Mouse (Mus musculus): ENCODE measurements at regions not wholly inside any gene's neighbourhood (a gene's known extent, or its start where the extent isn't known, plus 50 kb on each side); places are given as distances from the start of the nearest gene placed in this dataset.

DNA sequence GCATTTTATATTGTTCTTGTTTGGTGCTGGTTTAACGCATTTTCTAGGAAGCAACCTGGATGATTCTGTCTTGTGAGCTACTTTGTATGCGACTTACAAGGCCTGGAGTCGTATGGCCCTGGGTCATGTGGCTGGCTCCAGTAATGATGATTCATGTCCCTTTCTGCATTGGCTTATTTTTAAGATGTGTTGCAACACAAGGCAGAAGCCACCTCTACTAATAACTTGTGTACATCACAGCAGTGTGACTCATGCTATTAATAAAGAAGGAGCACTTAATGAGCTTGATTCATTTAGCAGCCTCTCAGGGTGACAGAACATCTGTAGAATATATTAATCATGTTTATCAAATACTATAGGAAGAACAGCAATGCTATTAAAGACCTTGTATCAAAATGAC lies 84.0 kb downstream of the Slc5a7 start:
- Histone ChIP-seq H3K9ac (ENCODE audit: low read depth, low read length) (no peak overlapping the region), H3K27ac (ENCODE audit: low read length) (no peak overlapping the region), H3K9me3 (replicated peaks; ENCODE audit: control insufficient read depth, low read length, poor library complexity, severe bottlenecking) (no peaks in the 10 kb centered on the region), H3K36me3 (ENCODE audit: control insufficient read depth, insufficient read depth, low read length) (no peaks in the 10 kb centered on the region), H3K27me3 (ENCODE audit: control insufficient read depth, insufficient read depth, low read depth, low read length) (no peaks in the 10 kb centered on the region), H3K4me2 (ENCODE audit: low read length) (no peak overlapping the region), H3K4me3 (ENCODE audit: low read depth, low read length) (no peak overlapping the region), H3K4me1 (ENCODE audit: control insufficient read depth, insufficient read depth, low read length) (no peaks in the 10 kb centered on the region)
- 82% methylated on average over 3 of the region's 3 CpGs for WGBS
- no peak for ATAC-seq

DNA sequence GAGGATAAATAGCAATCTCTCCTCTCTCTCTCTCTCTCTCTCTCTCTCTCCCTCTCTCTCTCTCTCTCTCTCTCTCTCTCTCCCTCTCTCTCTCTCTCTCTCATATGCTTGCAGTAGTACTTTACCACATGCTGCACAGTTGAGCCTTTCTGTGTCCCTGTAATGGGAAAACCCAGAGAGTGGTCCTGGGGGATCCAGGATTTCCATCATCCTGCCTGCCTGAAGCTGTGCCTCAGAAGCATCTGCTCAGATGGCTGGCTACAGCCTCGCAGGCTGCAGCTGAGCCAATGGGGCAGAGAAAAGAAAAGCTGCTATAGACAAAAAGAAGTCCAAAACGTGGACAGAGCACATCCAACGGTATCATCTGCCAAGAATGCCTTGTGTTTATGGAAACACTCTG lies 97.1 kb downstream of the Slc5a7 start:
- no peak overlapping the region for H3K9ac ChIP-seq (ENCODE audit: low read depth, low read length)
- no peak overlapping the region for H3K27ac ChIP-seq (ENCODE audit: low read length)
- H3K4me1 ChIP-seq (ENCODE audit: control insufficient read depth, insufficient read depth, low read length), result no peaks in the 10 kb centered on the region
- H3K27me3 ChIP-seq (ENCODE audit: control insufficient read depth, insufficient read depth, low read depth, low read length), result no peaks in the 10 kb centered on the region
- H3K9me3 ChIP-seq (replicated peaks; ENCODE audit: control insufficient read depth, low read length, poor library complexity, severe bottlenecking), result no peaks in the 10 kb centered on the region
- peak; percentile 45; the same call in 1 of the 2 replicates for ATAC-seq
- 48% methylated on average over 3 of the region's 3 CpGs for WGBS
- H3K4me2 ChIP-seq (ENCODE audit: low read length), result no peak overlapping the region
- no peaks in the 10 kb centered on the region for H3K36me3 ChIP-seq (ENCODE audit: control insufficient read depth, insufficient read depth, low read length)
- no peak overlapping the region for H3K4me3 ChIP-seq (ENCODE audit: low read depth, low read length)

- Histone ChIP-seq H3K4me3 (ENCODE audit: low read depth, low read length) (no peak overlapping the region), H3K4me1 (ENCODE audit: control insufficient read depth, insufficient read depth, low read length) (peaks cover 4% of the 10 kb centered on the region; the same call in 1 of the 2 replicates), H3K27me3 (ENCODE audit: control insufficient read depth, insufficient read depth, low read depth, low read length) (no peaks in the 10 kb centered on the region), H3K36me3 (ENCODE audit: control insufficient read depth, insufficient read depth, low read length) (no peaks in the 10 kb centered on the region), H3K9ac (ENCODE audit: low read depth, low read length) (no peak overlapping the region), H3K9me3 (replicated peaks; ENCODE audit: control insufficient read depth, low read length, poor library complexity, severe bottlenecking) (no peaks in the 10 kb centered on the region), H3K27ac (ENCODE audit: low read length) (no peak overlapping the region), H3K4me2 (ENCODE audit: low read length) (no peak overlapping the region)
- no peak for ATAC-seq
- WGBS, result 62% methylated on average over 3 of the region's 3 CpGs
Observed at GRCm38 (mm10) chr17:54192231-54192573, 106.6 kb downstream of the Slc5a7 start.

DNA sequence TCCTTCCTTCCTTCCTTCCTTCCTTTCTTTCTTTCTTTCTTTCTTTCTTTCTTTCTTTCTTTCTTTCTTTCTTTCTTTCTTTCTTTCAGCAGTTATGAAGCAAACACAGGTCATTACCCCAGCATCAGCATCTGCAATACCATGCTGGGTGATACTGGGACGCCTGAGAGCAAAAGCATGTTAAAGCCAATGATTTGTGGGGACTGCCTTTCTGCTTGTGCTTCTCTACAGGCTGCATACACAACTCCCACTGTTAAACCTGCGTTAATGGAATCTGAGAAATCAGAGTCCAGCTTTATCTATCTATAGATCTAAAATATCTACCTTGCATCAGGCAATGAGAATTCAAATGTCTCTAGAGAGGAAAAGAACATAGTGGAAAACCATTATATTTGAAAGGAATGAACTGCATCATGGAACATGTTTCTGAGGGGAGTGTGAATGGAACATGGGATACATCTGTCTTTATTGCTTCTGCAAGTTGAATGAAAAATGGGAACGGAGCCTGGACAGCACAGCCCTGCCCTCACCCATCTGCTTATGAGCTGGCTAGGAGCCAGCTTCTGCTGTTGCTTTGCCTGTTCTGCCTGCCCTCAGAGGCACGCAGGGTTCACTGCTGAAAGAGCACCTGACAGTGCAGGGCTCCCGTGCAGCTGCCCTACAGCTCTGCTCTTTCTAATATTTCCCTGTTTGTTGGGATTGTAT lies 107.2 kb downstream of the Slc5a7 start:
- no peaks in the 10 kb centered on the region for H3K36me3 ChIP-seq (ENCODE audit: control insufficient read depth, insufficient read depth, low read length)
- ATAC-seq, result peak; percentile 93
- H3K9ac ChIP-seq (ENCODE audit: low read depth, low read length), result no peak overlapping the region
- 53% methylated on average over 5 of the region's 5 CpGs for WGBS
- no peak overlapping the region for H3K4me3 ChIP-seq (ENCODE audit: low read depth, low read length)
- H3K4me2 ChIP-seq (ENCODE audit: low read length), result no peak overlapping the region
- no peak overlapping the region for H3K27ac ChIP-seq (ENCODE audit: low read length)
- peaks cover 4% of the 10 kb centered on the region; the same call in 1 of the 2 replicates for H3K4me1 ChIP-seq (ENCODE audit: control insufficient read depth, insufficient read depth, low read length)
- no peaks in the 10 kb centered on the region for H3K9me3 ChIP-seq (replicated peaks; ENCODE audit: control insufficient read depth, low read length, poor library complexity, severe bottlenecking)
- no peaks in the 10 kb centered on the region for H3K27me3 ChIP-seq (ENCODE audit: control insufficient read depth, insufficient read depth, low read depth, low read length)

GRCm38 (mm10) chr17:54188997-54189553 lies 109.8 kb downstream of the Slc5a7 start:
- Histone ChIP-seq H3K27ac (ENCODE audit: low read length) (no peak overlapping the region), H3K36me3 (ENCODE audit: control insufficient read depth, insufficient read depth, low read length) (no peaks in the 10 kb centered on the region), H3K4me3 (ENCODE audit: low read depth, low read length) (no peak overlapping the region), H3K4me1 (ENCODE audit: control insufficient read depth, insufficient read depth, low read length) (peaks cover 4% of the 10 kb centered on the region; the same call in 1 of the 2 replicates), H3K4me2 (ENCODE audit: low read length) (no peak overlapping the region), H3K27me3 (ENCODE audit: control insufficient read depth, insufficient read depth, low read depth, low read length) (no peaks in the 10 kb centered on the region), H3K9ac (ENCODE audit: low read depth, low read length) (no peak overlapping the region), H3K9me3 (replicated peaks; ENCODE audit: control insufficient read depth, low read length, poor library complexity, severe bottlenecking) (no peaks in the 10 kb centered on the region)
- ATAC-seq, result no peak

DNA sequence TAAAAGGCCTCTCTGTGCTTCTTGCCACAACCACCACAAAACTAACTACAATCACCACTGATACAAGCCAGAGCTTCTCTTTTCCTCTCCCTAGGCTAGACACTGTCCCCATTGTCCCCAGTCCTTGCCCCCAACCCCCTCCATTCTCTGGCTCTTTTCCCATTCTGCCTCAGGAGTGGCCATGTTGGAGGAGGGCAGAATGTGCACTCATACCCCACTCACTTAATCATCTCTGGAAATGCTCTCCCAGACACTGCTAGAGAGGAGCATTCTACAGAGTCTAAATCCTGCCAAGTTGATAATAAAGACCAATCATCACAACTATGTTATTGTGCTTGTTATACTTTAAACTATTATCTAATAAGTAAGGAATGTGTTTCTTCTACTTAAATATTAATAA lies 116.8 kb downstream of the Slc5a7 start:
- Histone ChIP-seq H3K9ac (ENCODE audit: low read depth, low read length) (no peak overlapping the region), H3K36me3 (ENCODE audit: control insufficient read depth, insufficient read depth, low read length) (no peaks in the 10 kb centered on the region), H3K4me1 (ENCODE audit: control insufficient read depth, insufficient read depth, low read length) (no peaks in the 10 kb centered on the region), H3K4me2 (ENCODE audit: low read length) (no peak overlapping the region), H3K27me3 (ENCODE audit: control insufficient read depth, insufficient read depth, low read depth, low read length) (no peaks in the 10 kb centered on the region), H3K27ac (ENCODE audit: low read length) (no peak overlapping the region), H3K9me3 (replicated peaks; ENCODE audit: control insufficient read depth, low read length, poor library complexity, severe bottlenecking) (no peaks in the 10 kb centered on the region), H3K4me3 (ENCODE audit: low read depth, low read length) (no peak overlapping the region)
- no peak for ATAC-seq

DNA sequence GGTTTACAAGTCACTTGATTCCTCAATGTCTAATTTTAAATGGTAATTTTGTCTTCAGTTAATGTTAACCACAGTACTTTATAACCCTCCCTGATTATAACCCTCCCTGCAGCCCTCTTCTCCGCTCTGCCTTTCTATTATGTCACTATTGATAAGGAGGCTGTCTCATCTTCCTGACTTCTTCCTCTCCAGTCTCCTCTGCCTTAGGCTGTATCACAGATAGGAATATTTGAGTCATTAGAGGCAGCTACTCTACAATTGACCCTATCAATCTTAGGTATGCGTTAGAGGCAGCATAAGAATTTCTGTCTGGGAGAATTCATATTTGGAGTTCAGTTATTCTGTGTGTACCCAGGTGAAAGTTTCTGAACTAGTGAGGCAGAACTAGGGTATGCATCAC lies 118.3 kb downstream of the Slc5a7 start:
- Histone ChIP-seq H3K9ac (ENCODE audit: low read depth, low read length) (no peak overlapping the region), H3K4me3 (ENCODE audit: low read depth, low read length) (no peak overlapping the region), H3K4me2 (ENCODE audit: low read length) (no peak overlapping the region), H3K27me3 (ENCODE audit: control insufficient read depth, insufficient read depth, low read depth, low read length) (no peaks in the 10 kb centered on the region), H3K4me1 (ENCODE audit: control insufficient read depth, insufficient read depth, low read length) (no peaks in the 10 kb centered on the region), H3K36me3 (ENCODE audit: control insufficient read depth, insufficient read depth, low read length) (no peaks in the 10 kb centered on the region), H3K27ac (ENCODE audit: low read length) (no peak overlapping the region), H3K9me3 (replicated peaks; ENCODE audit: control insufficient read depth, low read length, poor library complexity, severe bottlenecking) (no peaks in the 10 kb centered on the region)
- 78% methylated on average over 2 of the region's 2 CpGs for WGBS
- no peak for ATAC-seq

DNA sequence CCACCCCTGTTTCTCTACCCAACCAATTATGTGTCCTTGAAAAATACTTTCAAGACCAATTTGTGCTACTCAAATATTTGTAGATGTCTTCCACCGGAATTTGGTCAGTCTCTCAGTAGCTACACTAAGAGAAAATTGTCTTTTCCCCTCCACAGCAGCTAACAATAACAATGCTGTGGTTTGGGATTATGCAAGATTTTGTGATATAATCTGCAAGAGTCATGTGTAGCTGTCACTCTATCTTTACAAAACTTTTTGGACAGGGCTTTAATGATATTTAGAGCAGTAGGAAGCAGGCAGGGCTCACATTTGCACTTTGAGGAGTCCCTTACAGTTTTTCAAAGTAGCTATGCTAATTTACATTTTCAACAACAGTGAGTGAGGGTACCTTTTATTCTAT lies 128.1 kb downstream of the Slc5a7 start:
- H3K4me3 ChIP-seq (ENCODE audit: low read depth, low read length), result no peak overlapping the region
- no peaks in the 10 kb centered on the region for H3K36me3 ChIP-seq (ENCODE audit: control insufficient read depth, insufficient read depth, low read length)
- no peak overlapping the region for H3K4me2 ChIP-seq (ENCODE audit: low read length)
- WGBS, result 73% methylated on average over 1 of the region's 1 CpGs
- H3K27ac ChIP-seq (ENCODE audit: low read length), result no peak overlapping the region
- H3K27me3 ChIP-seq (ENCODE audit: control insufficient read depth, insufficient read depth, low read depth, low read length), result no peaks in the 10 kb centered on the region
- no peaks in the 10 kb centered on the region for H3K9me3 ChIP-seq (replicated peaks; ENCODE audit: control insufficient read depth, low read length, poor library complexity, severe bottlenecking)
- no peaks in the 10 kb centered on the region for H3K4me1 ChIP-seq (ENCODE audit: control insufficient read depth, insufficient read depth, low read length)
- ATAC-seq, result no peak
- no peak overlapping the region for H3K9ac ChIP-seq (ENCODE audit: low read depth, low read length)

DNA sequence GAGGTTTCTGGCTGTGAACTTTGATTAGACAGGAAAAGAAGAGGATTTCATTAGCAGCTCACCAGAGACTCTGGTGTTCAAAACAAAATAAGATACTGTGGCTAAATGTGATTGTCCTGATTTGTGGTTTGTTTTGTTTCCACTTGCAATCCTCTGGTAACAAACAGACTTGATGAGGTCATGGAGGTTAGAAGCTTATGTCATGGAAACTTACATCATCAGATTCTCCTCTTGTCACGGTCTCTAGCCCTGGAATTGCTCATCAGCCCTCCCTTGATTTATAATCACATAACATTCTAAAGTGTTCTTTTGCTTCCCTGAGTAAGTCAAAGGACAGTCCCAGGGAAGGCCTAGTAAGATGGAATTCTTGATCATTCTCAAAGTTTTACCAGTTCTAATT lies 130.8 kb downstream of the Slc5a7 start:
- Histone ChIP-seq H3K36me3 (ENCODE audit: control insufficient read depth, insufficient read depth, low read length) (no peaks in the 10 kb centered on the region), H3K27ac (ENCODE audit: low read length) (no peak overlapping the region), H3K4me1 (ENCODE audit: control insufficient read depth, insufficient read depth, low read length) (no peaks in the 10 kb centered on the region), H3K4me3 (ENCODE audit: low read depth, low read length) (no peak overlapping the region), H3K9me3 (replicated peaks; ENCODE audit: control insufficient read depth, low read length, poor library complexity, severe bottlenecking) (no peaks in the 10 kb centered on the region), H3K9ac (ENCODE audit: low read depth, low read length) (no peak overlapping the region), H3K27me3 (ENCODE audit: control insufficient read depth, insufficient read depth, low read depth, low read length) (no peaks in the 10 kb centered on the region), H3K4me2 (ENCODE audit: low read length) (no peak overlapping the region)
- 23% methylated on average over 1 of the region's 1 CpGs for WGBS
- ATAC-seq, result no peak

All from midbrain, embryonic 16.5 days (tissue).